Mouse (Mus musculus): ENCODE results near the gene Hist2h3b.

DNA sequence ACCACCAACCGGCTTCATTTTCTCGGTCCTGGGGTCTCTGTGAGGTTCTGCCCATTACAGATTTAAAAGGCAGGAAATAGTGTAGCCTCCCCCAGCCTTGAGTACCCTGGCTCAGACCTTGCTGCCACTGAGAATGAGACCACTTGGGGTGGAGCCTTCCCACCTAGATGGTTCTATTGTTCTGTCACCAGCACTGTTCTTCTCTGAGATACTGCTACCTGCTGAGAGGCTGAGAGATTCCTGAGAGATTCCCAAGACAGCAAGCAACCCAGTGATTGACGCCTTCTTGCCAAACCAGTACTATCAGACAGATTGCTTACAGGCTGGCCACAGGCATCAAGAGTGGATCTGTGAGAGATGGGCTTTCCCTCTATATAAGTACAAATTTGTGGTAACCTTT is 20.7 kb downstream of the Hist2h3b start:
- TF ChIP-seq CTCF (IDR thresholded peaks at IDR 0.05; ENCODE audit: borderline replicate concordance, insufficient read depth, low read depth, low read length) = no peak
- TF ChIP-seq POLR2A (IDR thresholded peaks at IDR 0.05; ENCODE audit: borderline replicate concordance, insufficient read depth, low read length) = no peak

All from cerebellum, adult 2 months (tissue).